Mouse (Mus musculus) lung, postnatal 0 days (tissue): ENCODE results near the gene BC030867. TPM values are rescaled to one million over a fixed set of nuclear protein-coding genes. Genes with fewer than 3 reads are reported as not detected.
A peak's percentile ranks its signal among the peaks of the same experiment; 100 is the strongest.

Experiments used
- ATAC-seq: fragments of 200-750 bp; cut with Nextera tagmentation; 2 replicates; pipeline ENCODE4 v1.8.0; 2017; ENCODE audit warnings: moderate library complexity
- DNase-seq: peaks from one replicate; pipeline ENCODE4 v3.0.0-alpha.2; 2016; ENCODE audit warnings: low spot score
- H3K27ac ChIP-seq: fragments of 300-500 bp; sonication (generic); 2 replicates; pipeline ENCODE4 v1.5.1; 2014; ENCODE audit warnings: antibody characterized with exemption, mild to moderate bottlenecking, low read length, mixed read lengths
- H3K27me3 ChIP-seq: fragments of 300-500 bp; sonication (generic); replicated peaks from 2 replicates; pipeline ENCODE4 v1.6.1; 2014; ENCODE audit warnings: low read length, mixed read lengths; ENCODE audit not compliant: insufficient read depth
- H3K36me3 ChIP-seq: fragments of 300-500 bp; sonication (generic); 2 replicates; pipeline ENCODE4 v1.6.1; 2014; ENCODE audit warnings: low read length, mixed read lengths; ENCODE audit not compliant: insufficient read depth
- H3K4me1 ChIP-seq: fragments of 300-500 bp; sonication (generic); 2 replicates; pipeline ENCODE4 v1.6.1; 2014; ENCODE audit warnings: antibody characterized with exemption, low read depth, low read length, mixed read lengths; ENCODE audit not compliant: insufficient read depth
- H3K4me2 ChIP-seq: fragments of 300-500 bp; sonication (generic); replicated peaks from 2 replicates; pipeline ENCODE4 v1.6.1; 2014; ENCODE audit warnings: low read depth, mild to moderate bottlenecking, low read length, moderate library complexity, mixed read lengths
- H3K4me3 ChIP-seq: fragments of 300-500 bp; sonication (generic); 2 replicates; pipeline ENCODE4 v1.5.1; 2014; ENCODE audit warnings: low read depth, low read length
- H3K9ac ChIP-seq: fragments of 300-500 bp; sonication (generic); replicated peaks from 2 replicates; pipeline ENCODE4 v1.6.1; 2014; ENCODE audit warnings: low read depth, mild to moderate bottlenecking
- H3K9me3 ChIP-seq: fragments of 300-500 bp; sonication (generic); 2 replicates; pipeline ENCODE4 v1.6.1; 2016; ENCODE audit warnings: low read length, mixed read lengths
- CTCF ChIP-seq: IDR thresholded peaks from 2 replicates; pipeline ENCODE4 v1.5.1; 2016; ENCODE audit warnings: antibody characterized with exemption, mild to moderate bottlenecking
- EP300 ChIP-seq: IDR thresholded peaks from 2 replicates; pipeline ENCODE4 v1.6.1; 2016; ENCODE audit warnings: antibody characterized with exemption, mild to moderate bottlenecking, control low read depth
- WGBS: fragments of 180-500 bp; shearing (Covaris S2); extraction: QIAGEN DNeasy Blood & Tissue Kit; methylation state at CpG from one replicate; pipeline ENCODE4 v1.1.7; 2014; 5-methylcytosine and 5-hydroxymethylcytosine counted together
- polyA plus RNA-seq: library from polyadenylated mRNA; unstranded; fragments of >200 nt; fragmentation: Nextera tagmentation; extraction: Ambion mirVana; gene quantifications from 2 replicates; pipeline ENCODE4 v1.2.1, GENCODE M21; 2015

The BC030867 gene
- polyA plus RNA-seq, 1 experiment from 2014 or later = 0.88 TPM

DNA sequence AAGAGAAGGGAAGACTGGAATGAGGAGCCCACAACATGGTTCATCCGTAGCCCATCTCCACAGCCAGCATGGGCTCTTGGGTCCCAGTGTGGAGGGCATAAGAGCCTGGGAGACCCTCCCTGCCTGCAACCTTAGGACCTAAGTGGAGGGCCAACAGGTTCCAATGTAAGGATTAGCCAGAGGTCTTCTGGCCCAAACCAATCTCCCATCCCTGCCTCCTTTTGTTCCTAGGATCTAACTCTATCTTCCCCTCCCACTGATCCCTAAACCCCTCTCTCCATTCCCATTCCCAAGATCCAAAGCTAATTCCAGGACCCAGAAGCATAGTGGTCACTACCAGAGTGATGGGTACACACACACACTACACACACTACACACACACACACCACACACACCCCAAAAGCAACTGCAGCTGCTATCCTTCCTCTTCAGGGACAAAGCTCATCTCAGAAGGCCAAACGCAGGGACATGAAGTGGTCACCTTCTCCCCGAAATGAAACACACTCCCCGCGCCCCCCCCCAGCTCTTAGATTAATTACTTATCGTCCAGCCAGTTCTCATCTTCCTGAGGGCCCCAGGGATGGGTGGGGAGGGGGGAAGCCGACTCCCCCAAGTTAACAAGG is 19.9 kb upstream of the BC030867 start:
- TF ChIP-seq EP300 = no peak
- TF ChIP-seq CTCF = no peak
- no peaks in the 10 kb centered on the region for H3K9me3 ChIP-seq
- DNase-seq = no peak
- H3K27ac ChIP-seq = 0 out of 2 replicates have a peak overlapping the region, but pooled peaks have one; percentile 86
- no peak for ATAC-seq
- WGBS = 16% methylated on average over 6 of the region's 7 CpGs
- no peaks in the 10 kb centered on the region for H3K27me3 ChIP-seq
- peak overlapping the region; percentile 79; the same call in 1 of the 2 replicates for H3K9ac ChIP-seq
- peak overlapping the region; percentile 89 for H3K4me2 ChIP-seq
- H3K4me3 ChIP-seq = peak overlapping the region; percentile 99
- H3K36me3 ChIP-seq = no peaks in the 10 kb centered on the region
- peaks cover 41% of the 10 kb centered on the region for H3K4me1 ChIP-seq

DNA sequence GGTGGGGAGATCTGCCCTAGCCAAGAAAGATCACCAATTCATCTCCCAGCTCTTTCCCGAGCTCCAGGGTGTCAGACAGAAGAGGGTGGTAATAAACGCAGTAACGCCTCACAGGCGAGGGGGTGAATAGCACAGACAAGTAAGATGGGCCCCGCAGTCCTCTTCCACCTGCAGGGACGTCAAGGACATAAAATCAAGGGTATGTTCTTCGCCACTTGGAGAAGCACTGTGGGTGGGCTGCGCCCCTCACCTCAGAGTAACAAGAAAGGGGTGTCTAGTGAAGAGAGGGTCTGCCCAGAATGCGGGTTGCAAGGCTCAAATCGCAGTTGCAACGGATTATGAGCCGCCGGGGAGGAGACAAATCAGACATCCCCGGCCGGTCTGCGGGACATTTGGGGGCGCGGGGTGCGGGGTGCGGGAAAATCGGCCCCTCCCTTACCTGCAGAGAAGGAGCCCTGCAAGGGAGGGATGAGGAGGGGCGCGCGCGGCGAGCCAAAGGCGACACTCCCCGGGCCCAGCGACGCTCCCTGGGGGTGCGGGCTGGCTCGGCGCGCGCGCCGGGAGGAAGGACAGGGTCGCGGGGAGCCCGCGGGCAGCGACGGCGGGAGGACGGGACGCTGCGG is 19.2 kb upstream of the BC030867 start:
- peak; percentile 39 for ATAC-seq
- peaks cover 34% of the 10 kb centered on the region for H3K4me1 ChIP-seq
- H3K27me3 ChIP-seq = no peaks in the 10 kb centered on the region
- no peaks in the 10 kb centered on the region for H3K9me3 ChIP-seq
- peak overlapping the region; percentile 99 for H3K4me3 ChIP-seq
- no peaks in the 10 kb centered on the region for H3K36me3 ChIP-seq
- peak overlapping the region; percentile 89 for H3K4me2 ChIP-seq
- peak overlapping the region; percentile 79 for H3K9ac ChIP-seq
- 1% methylated on average over 44 of the region's 47 CpGs for WGBS
- peak; percentile 30 for DNase-seq
- no peak; the same call in 1 of the 2 replicates for TF ChIP-seq CTCF
- TF ChIP-seq EP300 = no peak
- peak overlapping the region; percentile 86 for H3K27ac ChIP-seq

DNA sequence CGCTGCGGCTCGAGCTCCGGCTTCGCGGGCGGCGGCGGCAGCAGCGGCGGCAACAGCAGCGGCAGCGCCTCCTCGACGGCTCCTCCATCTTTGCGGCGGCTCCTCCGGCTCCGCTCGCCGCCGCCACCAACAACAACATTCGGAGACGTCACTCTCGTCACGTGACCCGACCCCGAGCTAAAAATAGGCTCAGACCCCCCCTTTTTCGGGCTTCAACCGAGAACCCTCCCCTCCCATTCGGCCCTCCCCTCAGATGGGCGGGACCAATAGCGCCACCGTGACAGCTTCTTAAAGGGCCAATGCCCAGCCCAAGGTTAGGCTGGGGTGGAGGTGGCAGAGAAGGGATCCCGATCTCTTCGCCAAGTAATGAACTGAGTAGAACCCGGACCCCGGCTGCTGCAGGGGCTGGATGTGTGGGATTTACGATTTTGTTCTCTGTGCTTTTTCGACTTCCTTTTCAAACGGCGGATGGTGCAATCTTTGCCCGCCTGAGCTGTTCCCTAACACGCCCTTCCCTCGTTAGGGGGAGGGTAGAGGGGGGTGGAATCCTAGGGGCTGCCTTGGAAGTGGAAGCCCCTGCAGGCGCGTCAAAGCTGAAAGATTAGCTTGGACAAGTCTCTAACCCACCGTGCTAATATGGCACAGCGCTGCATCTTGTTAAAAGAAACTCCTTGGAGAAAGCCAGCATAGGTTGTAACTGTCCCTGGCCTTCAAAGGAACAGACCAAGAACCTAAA is 18.5 kb upstream of the BC030867 start, which contains the start of gene Hdac5:
Gene Hdac5, minus strand, starts transcription at position 161 of the 736 bp plus-strand sequence.
- H3K27ac ChIP-seq = peak within 1 kb of the TSS; percentile 86
- TF ChIP-seq EP300 = 0 out of 2 replicates have a peak, but pooled peaks have one; percentile 21
- peak; percentile 24; the same call in 1 of the 2 replicates for TF ChIP-seq CTCF
- no peaks in the 10 kb centered on the region for H3K36me3 ChIP-seq
- peak within 1 kb of the TSS; percentile 89 for H3K4me2 ChIP-seq
- peak within 1 kb of the TSS; percentile 79 for H3K9ac ChIP-seq
- H3K4me1 ChIP-seq = peaks cover 27% of the 10 kb centered on the region
- no peaks in the 10 kb centered on the region for H3K27me3 ChIP-seq
- H3K4me3 ChIP-seq = peak within 1 kb of the TSS; percentile 99
- no peaks in the 10 kb centered on the region for H3K9me3 ChIP-seq
- 1% methylated on average over 36 of the region's 49 CpGs for WGBS
- ATAC-seq = peak; percentile 85
- DNase-seq = peak; percentile 99

DNA sequence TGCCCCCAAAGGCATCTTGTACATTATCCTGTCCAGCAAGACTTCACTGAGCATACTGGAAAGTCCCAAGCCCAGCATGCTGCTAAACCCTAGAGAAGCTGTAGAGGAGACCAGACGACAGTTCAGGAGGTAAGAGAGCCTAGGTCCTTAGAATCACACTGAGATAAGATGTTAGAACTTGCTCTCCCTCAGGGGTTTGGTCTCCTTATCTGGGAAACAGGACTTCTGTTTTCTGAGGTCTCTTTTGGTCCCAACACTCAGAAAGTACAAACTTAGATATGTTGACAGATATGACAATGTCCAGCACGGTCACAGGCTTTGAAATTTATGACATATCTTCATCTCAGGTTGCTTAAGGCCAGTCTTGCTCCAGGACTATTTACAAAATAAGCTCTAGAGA is 12.7 kb upstream of the BC030867 start:
- H3K36me3 ChIP-seq = no peaks in the 10 kb centered on the region
- H3K9ac ChIP-seq = no peak overlapping the region
- no peaks in the 10 kb centered on the region for H3K4me1 ChIP-seq
- TF ChIP-seq EP300 (no peak), CTCF (no peak)
- H3K4me3 ChIP-seq = no peak overlapping the region
- no peak overlapping the region for H3K27ac ChIP-seq
- no peak for ATAC-seq
- H3K4me2 ChIP-seq = no peak overlapping the region
- WGBS = 32% methylated on average over 2 of the region's 2 CpGs
- no peaks in the 10 kb centered on the region for H3K27me3 ChIP-seq
- no peak for DNase-seq
- H3K9me3 ChIP-seq = no peaks in the 10 kb centered on the region

DNA sequence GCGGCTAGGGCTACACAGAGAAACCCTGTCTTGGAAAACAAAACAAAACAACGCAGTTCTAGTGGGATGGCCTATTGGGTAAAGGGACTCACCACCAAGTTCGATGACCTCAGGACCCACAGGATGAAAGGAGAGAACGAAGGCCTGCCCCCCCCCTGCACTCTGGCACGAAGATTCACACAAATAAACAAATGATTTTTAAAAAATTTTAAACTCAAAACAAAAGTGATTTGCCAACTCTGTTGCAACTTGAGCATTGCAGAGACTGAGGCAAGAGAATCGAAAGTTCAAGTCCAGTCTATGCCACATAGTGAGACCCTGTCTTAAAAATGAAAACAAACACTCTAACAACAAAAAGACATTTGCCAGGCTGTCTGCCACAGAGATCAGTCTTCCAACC is 8.0 kb upstream of the BC030867 start:
- ATAC-seq (no peak), DNase-seq (no peak)
- H3K9ac ChIP-seq = no peak overlapping the region
- H3K4me3 ChIP-seq = no peak overlapping the region
- H3K4me2 ChIP-seq = no peak overlapping the region
- no peaks in the 10 kb centered on the region for H3K27me3 ChIP-seq
- TF ChIP-seq CTCF (no peak), EP300 (no peak)
- 71% methylated on average over 6 of the region's 6 CpGs for WGBS
- no peaks in the 10 kb centered on the region for H3K36me3 ChIP-seq
- H3K9me3 ChIP-seq = no peaks in the 10 kb centered on the region
- peaks cover 2% of the 10 kb centered on the region; the same call in 1 of the 2 replicates for H3K4me1 ChIP-seq
- H3K27ac ChIP-seq = no peak overlapping the region

DNA sequence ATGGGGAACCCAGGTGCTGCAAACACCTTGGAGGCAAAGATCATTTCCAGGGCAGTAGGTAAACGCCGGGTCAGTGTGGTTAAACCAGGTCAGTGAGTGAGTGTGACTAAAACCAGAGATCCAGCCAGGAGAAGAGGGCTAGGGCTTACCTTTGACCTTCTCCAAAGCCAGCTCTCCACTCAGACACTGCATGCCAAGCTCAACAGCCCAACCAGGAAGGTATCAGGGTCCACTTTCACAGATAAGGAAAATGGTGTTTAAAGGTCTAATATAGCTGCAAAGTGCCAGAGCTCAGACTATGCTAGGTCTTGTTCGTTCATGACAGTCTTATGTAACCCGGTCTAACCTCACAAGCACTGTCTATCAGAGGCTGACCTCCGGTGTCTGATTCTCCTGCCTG is 7.4 kb upstream of the BC030867 start:
- H3K9ac ChIP-seq = no peak overlapping the region

More for the DNA sequence above, 7.4 kb upstream of the BC030867 start:
- no peak for DNase-seq
- TF ChIP-seq CTCF = no peak
- TF ChIP-seq EP300 = no peak
- Histone ChIP-seq H3K9me3 (no peaks in the 10 kb centered on the region), H3K27me3 (no peaks in the 10 kb centered on the region), H3K4me1 (peaks cover 3% of the 10 kb centered on the region; the same call in 1 of the 2 replicates), H3K4me3 (no peak overlapping the region), H3K4me2 (no peak overlapping the region), H3K36me3 (no peaks in the 10 kb centered on the region), H3K27ac (no peak overlapping the region)
- no peak for ATAC-seq
- WGBS = 68% methylated on average over 5 of the region's 5 CpGs
